Mouse (Mus musculus): ENCODE data around the gene Psmb3.
"Not testable (repeated sequence)": the region's sequence is repeated elsewhere in the genome, so short reads cannot be mapped to it uniquely, and the experiment has no call there.

Psmb3 gene

GRCm38 (mm10) chr11:97703039-97703826 is at the start of gene Psmb3:
Gene Psmb3, plus strand, starts transcription at chr11:97703399.
- peak within 1 kb of the TSS; percentile 97 for H3K4me3 ChIP-seq (replicated peaks; ENCODE audit: low read length)
- H3K27me3 ChIP-seq (ENCODE audit: insufficient read depth, low read length), result peaks cover 14% of the 10 kb centered on the region
- TF ChIP-seq CTCF (conservative IDR thresholded peaks at IDR 0.05; ENCODE audit: low read length) (no peak), POU5F1 (IDR thresholded peaks at IDR 0.05; ENCODE audit: borderline replicate concordance, low read length) (no peak), NANOG (IDR thresholded peaks at IDR 0.05; ENCODE audit: borderline replicate concordance, low read length) (no peak)
- peaks cover 47% of the 10 kb centered on the region for H3K36me3 ChIP-seq (ENCODE audit: insufficient read depth, low read length)
- peaks cover 57% of the 10 kb centered on the region for H3K4me1 ChIP-seq (replicated peaks; ENCODE audit: low read depth, low read length)
- H3K9me3 ChIP-seq (ENCODE audit: low read length), result no peaks in the 10 kb centered on the region

GRCm38 (mm10) chr11:97654210-97654609 is 49.0 kb upstream of the Psmb3 start:
- Histone ChIP-seq H3K36me3 (ENCODE audit: insufficient read depth, low read length) (peaks cover 42% of the 10 kb centered on the region), H3K9me3 (ENCODE audit: low read length) (no peaks in the 10 kb centered on the region), H3K27me3 (ENCODE audit: insufficient read depth, low read length) (0 out of 2 replicates have a peak, but pooled peaks cover 6% of the 10 kb centered on the region), H3K4me1 (replicated peaks; ENCODE audit: low read depth, low read length) (peaks cover 80% of the 10 kb centered on the region), H3K4me3 (replicated peaks; ENCODE audit: low read length) (0 out of 2 replicates have a peak overlapping the region, but pooled peaks have one; percentile 7)
- TF ChIP-seq NANOG (IDR thresholded peaks at IDR 0.05; ENCODE audit: borderline replicate concordance, low read length) (no peak), POU5F1 (IDR thresholded peaks at IDR 0.05; ENCODE audit: borderline replicate concordance, low read length) (no peak), CTCF (conservative IDR thresholded peaks at IDR 0.05; ENCODE audit: low read length) (no peak)

GRCm38 (mm10) chr11:97656269-97656971 is 46.8 kb upstream of the Psmb3 start:
- peaks cover 81% of the 10 kb centered on the region for H3K4me1 ChIP-seq (replicated peaks; ENCODE audit: low read depth, low read length)
- peak overlapping the region; percentile 58 for H3K4me3 ChIP-seq (replicated peaks; ENCODE audit: low read length)
- no peaks in the 10 kb centered on the region for H3K27me3 ChIP-seq (ENCODE audit: insufficient read depth, low read length)
- H3K9me3 ChIP-seq (ENCODE audit: low read length), result no peaks in the 10 kb centered on the region
- H3K36me3 ChIP-seq (ENCODE audit: insufficient read depth, low read length), result peaks cover 43% of the 10 kb centered on the region
- no peak for TF ChIP-seq NANOG (IDR thresholded peaks at IDR 0.05; ENCODE audit: borderline replicate concordance, low read length)
- TF ChIP-seq CTCF (conservative IDR thresholded peaks at IDR 0.05; ENCODE audit: low read length), result peak; percentile 15; the same call in 1 of the 2 replicates

GRCm38 (mm10) chr11:97657184-97657945 is 45.8 kb upstream of the Psmb3 start:
- H3K36me3 ChIP-seq (ENCODE audit: insufficient read depth, low read length), result peaks cover 43% of the 10 kb centered on the region
- no peaks in the 10 kb centered on the region for H3K27me3 ChIP-seq (ENCODE audit: insufficient read depth, low read length)
- peaks cover 73% of the 10 kb centered on the region for H3K4me1 ChIP-seq (replicated peaks; ENCODE audit: low read depth, low read length)
- H3K4me3 ChIP-seq (replicated peaks; ENCODE audit: low read length), result peak overlapping the region; percentile 94
- no peaks in the 10 kb centered on the region for H3K9me3 ChIP-seq (ENCODE audit: low read length)
- TF ChIP-seq CTCF (conservative IDR thresholded peaks at IDR 0.05; ENCODE audit: low read length) (no peak), POU5F1 (IDR thresholded peaks at IDR 0.05; ENCODE audit: borderline replicate concordance, low read length) (no peak)

GRCm38 (mm10) chr11:97657967-97658366 is 45.2 kb upstream of the Psmb3 start:
- H3K9me3 ChIP-seq (ENCODE audit: low read length), result not testable (repeated sequence)

GRCm38 (mm10) chr11:97658751-97659266 is 44.4 kb upstream of the Psmb3 start:
- H3K27me3 ChIP-seq (ENCODE audit: insufficient read depth, low read length), result no peaks in the 10 kb centered on the region

More at GRCm38 (mm10) chr11:97657967-97658366, 45.2 kb upstream of the Psmb3 start:
- not testable (repeated sequence) for H3K27me3 ChIP-seq (ENCODE audit: insufficient read depth, low read length)
- Histone ChIP-seq H3K4me3 (replicated peaks; ENCODE audit: low read length) (peak overlapping the region; percentile 94), H3K36me3 (ENCODE audit: insufficient read depth, low read length) (peaks cover 43% of the 10 kb centered on the region), H3K4me1 (replicated peaks; ENCODE audit: low read depth, low read length) (peaks cover 73% of the 10 kb centered on the region)

GRCm38 (mm10) chr11:97659267-97659989 is 43.8 kb upstream of the Psmb3 start:
- Histone ChIP-seq H3K4me3 (replicated peaks; ENCODE audit: low read length) (peak overlapping the region; percentile 94), H3K36me3 (ENCODE audit: insufficient read depth, low read length) (peaks cover 33% of the 10 kb centered on the region), H3K27me3 (ENCODE audit: insufficient read depth, low read length) (no peaks in the 10 kb centered on the region), H3K9me3 (ENCODE audit: low read length) (no peaks in the 10 kb centered on the region), H3K4me1 (replicated peaks; ENCODE audit: low read depth, low read length) (peaks cover 61% of the 10 kb centered on the region)
- TF ChIP-seq NANOG (IDR thresholded peaks at IDR 0.05; ENCODE audit: borderline replicate concordance, low read length) (no peak), CTCF (conservative IDR thresholded peaks at IDR 0.05; ENCODE audit: low read length) (no peak)

More at GRCm38 (mm10) chr11:97658751-97659266, 44.4 kb upstream of the Psmb3 start:
- Histone ChIP-seq H3K9me3 (ENCODE audit: low read length) (no peaks in the 10 kb centered on the region), H3K36me3 (ENCODE audit: insufficient read depth, low read length) (peaks cover 40% of the 10 kb centered on the region), H3K4me3 (replicated peaks; ENCODE audit: low read length) (peak overlapping the region; percentile 94), H3K4me1 (replicated peaks; ENCODE audit: low read depth, low read length) (peaks cover 67% of the 10 kb centered on the region)
- no peak for TF ChIP-seq CTCF (conservative IDR thresholded peaks at IDR 0.05; ENCODE audit: low read length)
- no peak for TF ChIP-seq NANOG (IDR thresholded peaks at IDR 0.05; ENCODE audit: borderline replicate concordance, low read length)
- no peak for TF ChIP-seq POU5F1 (IDR thresholded peaks at IDR 0.05; ENCODE audit: borderline replicate concordance, low read length)
